Mouse (Mus musculus) left cerebral cortex, postnatal 10 days (tissue): ENCODE measurements around the gene Npas3. TPM values are rescaled to one million over a fixed set of nuclear protein-coding genes. Genes with fewer than 3 reads are reported as not detected.
"Not testable (repeated sequence)": the region's sequence is repeated elsewhere in the genome, so short reads cannot be mapped to it uniquely, and the experiment has no call there.

Source experiments
- DNase-seq, 2 experiments: peaks; one replicate each; pipeline ENCODE4 v3.0.0; 2021 to 2022; ENCODE audit warnings: low spot score in 2 of 2, mixed read lengths in 1 of 2; ENCODE audit errors: extremely low spot score in 1 of 2
- intact Hi-C: fragments of 180-260 bp; cut with DNase I; formaldehyde crosslinking; loops from one replicate; pipeline ENCODE4 v1.15.1; 2025
- total RNA-seq, 2 experiments: library from RNA; stranded (reverse); gene quantifications; 2 replicates each; pipeline ENCODE4 v1.2.3; 2021

The Npas3 gene
- total RNA-seq, result 10 to 100 TPM; 32.8 to 33.8 TPM

DNA sequence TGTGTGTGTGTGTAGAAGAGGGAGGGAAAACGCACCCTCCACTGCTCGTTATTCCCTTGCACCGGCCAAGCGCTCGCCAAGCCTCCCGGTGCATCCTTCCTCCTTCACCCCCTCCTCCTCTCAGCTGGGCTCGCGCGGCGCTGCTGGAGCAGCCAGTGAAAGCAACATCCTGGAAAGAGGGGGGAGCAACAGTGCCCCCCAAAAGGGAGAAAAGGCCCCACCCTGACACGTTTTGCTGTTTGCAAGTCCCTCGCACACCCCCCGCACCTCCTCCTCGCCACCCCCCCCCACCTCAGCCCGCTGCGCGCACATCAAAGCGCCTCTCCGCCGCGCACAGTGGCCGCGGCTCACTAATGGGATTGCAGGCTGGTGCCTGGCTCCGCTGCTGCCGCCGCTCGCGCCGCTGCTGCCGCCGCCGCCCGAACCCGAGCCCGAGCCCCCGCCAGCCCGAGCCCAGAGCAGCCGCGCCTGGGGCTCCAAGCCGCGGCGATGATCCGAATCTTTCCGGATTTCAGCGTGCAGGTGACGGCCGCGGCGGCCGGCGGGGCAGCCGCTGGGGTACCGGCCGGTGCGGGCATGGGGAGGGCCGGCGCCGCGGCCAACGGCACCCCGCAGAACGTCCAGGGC is at the start of gene Npas3:
Gene Npas3, plus strand, starts transcription at position 577 of the 627 bp plus-strand sequence.
- peak; percentile 53 to 71 for DNase-seq
- intact Hi-C loops, result loop anchor here (5.0 kb wide), 2 partner anchors 206 to 331 kb away; no protein-coding TSS in a partner anchor

- intact Hi-C loops, result no loop called here
- DNase-seq, result no peak
These were observed 31.3 kb upstream of the Npas3 start for GRCm38 (mm10) chr12:53217141-53217540.

DNA sequence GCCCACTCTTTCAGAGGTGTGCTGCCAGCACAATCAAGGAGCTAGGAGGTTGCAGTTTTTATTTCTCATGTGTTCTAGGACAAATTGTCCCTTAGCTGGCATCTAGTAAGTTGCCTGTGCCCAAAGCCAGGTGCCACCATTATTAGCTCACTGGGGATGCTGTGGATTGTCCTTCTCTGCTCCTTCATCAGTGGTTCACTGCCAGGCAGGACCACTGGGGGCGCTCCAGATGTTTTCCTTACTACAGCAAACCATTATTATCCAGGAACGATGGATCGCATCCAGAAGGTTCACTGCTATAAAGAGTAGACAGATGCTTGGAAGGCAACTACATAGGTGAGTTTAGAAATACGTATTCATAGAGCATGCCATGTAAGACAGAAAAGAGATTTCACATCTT is 25.7 kb upstream of the Npas3 start:
- DNase-seq, result no peak
- intact Hi-C loops, result no loop called here

GRCm38 (mm10) chr12:53227356-53227755 is 21.1 kb upstream of the Npas3 start:
- no peak for DNase-seq
- intact Hi-C loops, result no loop called here

- intact Hi-C loops, result no loop called here
- DNase-seq, result no peak
These were observed 19.1 kb upstream of the Npas3 start for GRCm38 (mm10) chr12:53229419-53229818.

DNA sequence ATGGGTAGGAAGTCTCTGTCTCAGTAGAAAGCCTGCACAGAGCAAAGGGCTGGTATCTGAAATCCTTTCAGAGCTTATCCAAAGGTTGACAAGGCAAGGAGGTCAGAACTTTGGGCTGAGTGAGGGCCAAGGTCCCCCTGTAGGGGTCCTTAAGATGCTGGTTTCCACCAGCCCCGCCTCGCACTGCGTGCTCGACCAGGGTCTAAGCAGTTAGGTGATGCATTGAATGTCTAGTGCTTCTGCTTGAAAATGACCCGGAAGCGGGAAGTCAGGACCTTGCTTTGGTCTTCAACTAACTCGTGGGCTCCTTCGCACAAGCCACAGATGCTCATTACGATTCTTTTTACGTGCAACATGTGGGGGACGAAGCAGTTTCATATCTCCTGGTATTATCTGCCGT is 2.3 kb upstream of the Npas3 start:
- no peak for DNase-seq
- intact Hi-C loops, result loop anchor here (5.0 kb wide), 2 partner anchors 204 to 329 kb away; no protein-coding TSS in a partner anchor

DNA sequence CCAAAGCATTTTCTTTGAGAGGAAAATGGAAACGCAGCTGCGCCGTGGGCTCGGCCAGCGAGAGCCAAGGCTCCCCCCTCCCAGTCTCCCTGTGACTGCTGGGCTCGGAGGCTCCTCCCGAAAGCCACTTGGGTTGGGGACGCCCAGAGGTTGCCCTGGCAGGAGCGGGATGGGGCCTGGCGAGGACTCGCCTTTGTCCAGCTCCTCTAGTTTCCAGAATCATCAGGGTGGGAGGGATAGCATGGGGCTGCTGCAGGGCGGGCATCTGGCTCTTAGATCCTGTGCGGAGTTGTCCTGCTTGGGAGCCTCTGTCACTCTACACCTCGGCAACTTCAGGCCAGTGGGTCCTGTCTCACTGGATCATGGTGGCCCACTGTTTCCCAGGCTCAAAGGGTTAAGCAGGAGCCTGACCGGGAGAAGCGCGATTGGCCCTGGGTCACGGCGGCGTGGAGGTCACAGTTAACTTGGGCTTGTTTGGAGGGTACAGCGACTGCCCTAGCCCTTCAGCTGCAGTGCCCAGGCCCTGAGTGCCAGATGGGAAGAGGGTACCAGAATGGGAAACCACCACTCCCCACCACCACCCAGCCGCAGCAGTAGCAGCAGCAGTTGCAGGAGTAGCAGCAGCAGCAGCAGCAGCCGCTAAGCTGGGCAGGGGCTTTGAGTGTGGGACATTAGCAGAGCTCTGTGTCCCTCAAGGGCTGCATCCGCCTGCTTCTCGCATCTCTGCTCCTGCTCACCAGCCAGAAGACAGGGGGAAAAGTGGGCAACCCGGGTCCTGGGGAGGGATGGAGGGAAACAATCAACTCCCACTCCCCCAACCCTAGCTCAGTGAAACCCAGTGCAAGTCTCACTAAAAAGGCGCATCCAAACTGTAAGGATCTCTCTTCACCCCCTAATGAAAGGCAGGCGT is 1.6 kb upstream of the Npas3 start:
- DNase-seq, result peak in 1 of 2 experiments; percentile 38
- intact Hi-C loops, result loop anchor here (5.0 kb wide), 2 partner anchors 205 to 330 kb away; no protein-coding TSS in a partner anchor

- no peak for DNase-seq
- intact Hi-C loops, result loop anchor here (5.0 kb wide), 2 partner anchors 205 to 330 kb away; no protein-coding TSS in a partner anchor
These were observed 914 bp upstream of the Npas3 start for GRCm38 (mm10) chr12:53247491-53248035.

DNA sequence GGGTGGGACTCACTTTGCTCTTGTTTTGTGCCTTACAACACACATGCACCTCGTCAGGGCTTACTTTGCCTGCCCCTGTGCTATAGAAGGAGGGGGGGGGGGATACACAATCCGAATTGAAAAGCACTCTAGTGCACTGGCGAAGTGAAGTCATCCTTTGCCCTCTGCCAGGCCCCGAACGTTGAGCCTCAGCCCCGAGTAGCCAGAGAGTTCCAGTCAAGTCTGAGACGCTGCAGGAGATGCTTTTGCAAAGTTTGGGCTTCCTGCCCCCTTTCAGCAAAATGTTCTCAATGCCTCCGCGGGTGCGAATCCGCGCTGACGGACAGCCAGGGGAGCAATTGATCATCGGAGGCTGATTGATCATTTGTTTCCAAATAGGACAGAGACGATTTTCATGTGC is 319 bp downstream of the Npas3 start:
- DNase-seq, result no peak
- intact Hi-C loops, result loop anchor here (5.0 kb wide), 2 partner anchors 206 to 331 kb away; no protein-coding TSS in a partner anchor

- peak; percentile 27 to 29 for DNase-seq
- intact Hi-C loops, result loop anchor here (5.0 kb wide), 1 partner anchor 811 kb away; no protein-coding TSS in a partner anchor
These were observed 3.3 kb downstream of the Npas3 start for GRCm38 (mm10) chr12:53251701-53252181.

- intact Hi-C loops, result loop anchor here (5.0 kb wide), 1 partner anchor 810 kb away; no protein-coding TSS in a partner anchor
- DNase-seq, result peak in 1 of 2 experiments; percentile 63
These were observed 3.7 kb downstream of the Npas3 start for GRCm38 (mm10) chr12:53252213-53252571.

DNA sequence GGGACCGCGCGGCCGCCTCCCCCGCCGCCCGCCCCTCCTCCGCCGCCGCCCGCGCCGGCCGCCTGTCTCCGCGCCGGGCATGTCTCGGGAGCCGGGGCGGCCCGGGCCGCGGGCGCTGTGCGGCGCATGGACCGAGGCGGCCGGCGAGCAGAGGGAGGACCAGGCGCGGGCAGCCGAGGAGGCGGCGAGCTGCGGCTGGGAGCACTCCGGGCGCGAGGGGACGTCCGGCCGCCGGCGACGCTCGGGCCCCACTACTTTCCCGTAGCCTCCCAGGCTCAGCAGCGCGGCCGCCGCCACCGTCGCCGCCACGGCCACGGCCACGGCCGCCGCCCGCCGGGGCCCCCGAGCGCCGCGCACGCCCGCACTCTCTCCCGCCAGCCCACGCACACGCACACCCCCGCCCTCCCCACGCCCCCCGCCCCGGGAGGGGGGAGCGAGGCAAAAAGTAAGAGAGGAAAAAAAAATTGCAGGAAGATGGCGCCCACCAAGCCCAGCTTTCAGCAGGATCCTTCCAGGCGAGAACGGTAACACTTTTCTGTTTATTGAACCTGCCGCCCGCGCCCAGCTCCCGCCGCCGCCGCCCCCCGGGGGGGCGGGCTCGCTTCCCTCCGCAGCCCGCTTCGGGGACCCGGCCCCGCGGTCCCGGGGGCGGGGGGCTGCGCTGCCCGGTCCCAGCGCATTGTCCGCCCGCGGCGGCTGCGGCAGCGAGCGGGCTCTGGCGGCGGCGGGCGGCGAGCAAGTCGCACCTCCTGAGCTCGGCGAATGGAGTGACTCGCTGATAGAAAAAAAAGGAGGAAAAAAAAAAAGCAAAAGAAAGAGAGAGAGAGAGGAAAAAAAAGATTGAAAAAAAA is 4.3 kb downstream of the Npas3 start:
- DNase-seq, result peak in 1 of 2 experiments; percentile 60
- intact Hi-C loops, result loop anchor here (5.0 kb wide), 1 partner anchor 810 kb away; no protein-coding TSS in a partner anchor

DNA sequence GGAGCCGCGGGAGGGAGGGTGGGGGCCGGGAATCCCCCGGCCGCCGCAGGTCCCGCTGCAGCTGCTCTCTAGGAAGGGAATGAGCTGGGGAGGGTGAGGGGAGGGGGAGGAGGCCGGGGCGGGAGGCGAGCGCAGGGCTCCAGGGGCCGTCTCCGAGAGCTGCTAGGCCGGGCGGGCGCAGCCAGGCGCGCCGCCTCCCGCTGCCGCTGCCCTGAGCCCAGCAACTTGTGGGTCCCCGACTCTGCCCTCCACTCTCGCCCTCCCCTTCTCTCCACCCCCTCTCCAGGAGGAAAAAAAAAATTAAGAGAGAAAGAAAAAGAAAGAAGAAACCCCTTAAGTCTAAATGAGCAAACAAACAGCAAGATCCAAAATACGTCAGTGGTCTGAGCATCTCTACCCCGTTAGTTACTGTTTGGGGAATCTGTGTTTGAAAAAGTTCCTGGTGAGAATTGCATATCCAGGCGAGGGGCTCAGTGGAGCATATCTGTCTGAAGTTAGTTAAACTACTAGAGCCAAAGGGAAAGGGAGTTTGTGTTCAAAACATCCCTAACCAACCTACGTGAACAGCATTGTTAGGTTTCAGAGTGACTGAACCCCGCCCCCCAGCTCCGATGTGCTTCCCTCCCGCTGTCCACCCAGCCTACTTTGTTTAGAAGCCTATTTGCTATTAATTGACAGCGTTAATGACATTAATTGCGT is 5.1 kb downstream of the Npas3 start:
- intact Hi-C loops, result loop anchor here (5.0 kb wide), 1 partner anchor 809 kb away; no protein-coding TSS in a partner anchor
- DNase-seq, result peak in 1 of 2 experiments; percentile 55

- intact Hi-C loops, result loop anchor here (5.0 kb wide), 1 partner anchor 808 kb away; no protein-coding TSS in a partner anchor
- DNase-seq, result no peak
These were observed 5.6 kb downstream of the Npas3 start for GRCm38 (mm10) chr12:53254160-53254480.

DNA sequence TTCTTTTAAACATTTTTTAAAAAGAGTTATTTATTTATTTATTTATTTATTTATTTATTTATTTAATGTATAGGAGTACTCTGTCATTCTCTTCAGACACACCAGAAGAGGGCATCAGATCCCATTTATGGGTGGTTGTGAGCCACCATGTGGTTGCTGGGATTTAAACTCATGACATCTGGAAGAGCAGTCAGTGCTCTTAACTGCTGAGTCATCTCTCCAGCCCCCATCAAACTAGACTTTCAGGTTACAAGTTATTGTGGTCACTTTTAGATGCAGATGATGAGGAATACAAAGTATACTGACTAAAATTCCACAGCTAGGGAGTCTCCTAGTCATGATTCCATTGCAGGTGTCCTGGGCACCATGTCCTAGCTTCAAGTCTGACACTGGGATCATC is 26.0 kb downstream of the Npas3 start:
- intact Hi-C loops, DNase-seq: not testable (repeated sequence)

DNA sequence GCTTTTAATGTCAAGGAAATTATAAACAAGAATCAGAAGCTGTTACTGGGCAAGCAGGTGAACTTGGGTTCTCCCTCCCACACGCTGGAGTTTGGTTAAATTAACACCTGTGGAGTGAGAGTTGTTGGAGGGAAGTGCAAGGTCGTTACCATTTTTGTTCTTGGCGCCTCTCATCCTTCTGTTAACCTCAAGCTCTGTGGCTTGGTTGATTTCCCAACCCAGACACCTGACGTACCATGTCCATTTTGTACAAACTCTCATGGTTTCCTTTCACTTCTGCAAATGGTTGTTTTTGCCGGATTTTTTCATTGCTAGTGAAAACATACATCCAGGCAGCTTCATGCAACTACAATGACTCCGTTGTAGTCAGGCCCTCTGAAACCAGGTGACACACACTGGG is 28.9 kb downstream of the Npas3 start:
- intact Hi-C loops, result no loop called here
- DNase-seq, result no peak

- intact Hi-C loops, result no loop called here
These were observed 41.9 kb downstream of the Npas3 start for GRCm38 (mm10) chr12:53290341-53290740.

GRCm38 (mm10) chr12:53290846-53291245 is 42.4 kb downstream of the Npas3 start:
- DNase-seq, result no peak
- intact Hi-C loops, result no loop called here

More at GRCm38 (mm10) chr12:53290341-53290740, 41.9 kb downstream of the Npas3 start:
- DNase-seq, result no peak
